Mouse (Mus musculus): ENCODE data around the gene Dnajc12. TPM values are rescaled to one million over a fixed set of nuclear protein-coding genes. Genes with fewer than 3 reads are reported as not detected.
A peak's percentile ranks its signal among the peaks of the same experiment; 100 is the strongest.

The Dnajc12 gene
- total and polyA plus RNA-seq, 3 experiments = 0.83 to 3.7 (median 1.5) TPM

DNA sequence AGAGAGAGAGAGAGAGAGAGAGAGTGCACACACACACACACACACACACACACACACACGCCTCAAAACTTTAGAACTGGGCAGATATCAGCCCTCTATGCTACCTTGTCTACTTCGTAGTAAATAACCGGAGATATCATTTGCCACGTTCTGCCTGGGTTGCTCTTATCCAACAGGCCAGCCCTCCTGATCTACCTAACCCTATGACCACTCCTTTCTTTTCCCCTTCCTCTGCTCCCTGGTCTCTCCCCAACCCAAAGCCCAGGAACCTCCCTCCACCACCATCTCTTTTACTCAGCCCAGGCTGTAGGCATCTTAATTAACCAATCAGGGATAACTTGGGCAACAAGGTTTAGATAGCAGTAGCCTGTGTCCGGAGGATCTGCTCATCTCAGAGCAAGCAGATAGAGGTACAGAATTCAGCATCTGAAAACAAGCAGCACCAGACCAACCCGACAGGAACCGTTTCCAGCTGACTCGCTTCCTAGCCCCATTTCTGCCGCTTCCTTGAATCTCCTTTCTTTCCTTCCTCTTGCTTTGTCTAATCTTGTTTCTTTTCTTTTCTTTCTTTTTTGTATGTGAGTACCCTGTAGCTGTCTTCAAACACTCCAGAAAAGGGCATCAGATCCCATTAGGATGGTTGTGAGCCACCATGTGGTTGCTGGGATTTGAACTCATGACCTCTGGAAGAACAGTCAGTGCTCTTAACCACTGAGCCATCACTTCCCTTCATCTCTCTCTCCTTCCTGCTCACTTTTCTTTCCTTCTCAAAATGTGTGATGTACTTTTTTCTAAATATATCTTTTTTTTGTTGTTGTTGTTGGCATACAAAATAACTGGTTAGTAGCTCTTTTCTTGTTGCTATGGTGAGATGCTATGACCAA is 41.6 kb downstream of the Dnajc12 start:
- dilution Hi-C loops (cut with MboI; ENCODE audit: extremely low pct_ligation_motif_present, extremely low pct_unique_long_range_greater_than_20kb, low sequenced_read_pairs) (no loop called here), in situ Hi-C loops (cut with MboI; ENCODE audit: low pct_ligation_motif_present, low pct_unique_long_range_greater_than_20kb, low sequenced_read_pairs) (no loop called here)
- Histone ChIP-seq H3K27me3 (replicated peaks) (no peaks in the 10 kb centered on the region), H3K9me3 (replicated peaks; ENCODE audit: low read length) (no peaks in the 10 kb centered on the region), H3K9ac (ENCODE audit: insufficient read depth, low read depth) (no peak overlapping the region), H3K36me3 (replicated peaks in 1 of 2; ENCODE audit: control insufficient read depth in 1 of 2, insufficient read depth in 1 of 2, low read length in 1 of 2) (no peaks in the 10 kb centered on the region), H3K4me1 (ENCODE audit: control insufficient read depth in 1 of 2, insufficient read depth in 2 of 2) (peaks cover 0 to 23% of the 10 kb centered on the region in 2 experiments; a peak in 3 of 4 replicates), H3K79me2 (replicated peaks; ENCODE audit: control insufficient read depth, extremely low read depth, insufficient read depth, poor library complexity, severe bottlenecking) (no peaks in the 10 kb centered on the region), H3K27ac (ENCODE audit: insufficient read depth, low read depth) (no peak overlapping the region), H3K4me3 (replicated peaks in 1 of 3; ENCODE audit: low read depth in 2 of 3, low read length in 2 of 3, poor library complexity in 1 of 3) (no peak overlapping the region), H3K4me2 (ENCODE audit: insufficient read depth, low read depth, poor library complexity, severe bottlenecking) (no peak overlapping the region)
- no peak for DNase-seq (ENCODE audit: extremely low read depth)
- TF ChIP-seq TBP (conservative IDR thresholded peaks at IDR 0.05; ENCODE audit: low read depth, low read length) (no peak), SIN3A (IDR thresholded peaks at IDR 0.05; ENCODE audit: low read length) (no peak), CHD1 (IDR thresholded peaks at IDR 0.05; ENCODE audit: low read depth, low read length) (no peak)

- Histone ChIP-seq H3K27me3 (replicated peaks) (no peaks in the 10 kb centered on the region), H3K9ac (ENCODE audit: insufficient read depth, low read depth) (no peak overlapping the region), H3K4me2 (ENCODE audit: insufficient read depth, low read depth, poor library complexity, severe bottlenecking) (no peak overlapping the region; the same call in 1 of the 2 replicates), H3K36me3 (replicated peaks in 1 of 2; ENCODE audit: control insufficient read depth in 1 of 2, insufficient read depth in 1 of 2, low read length in 1 of 2) (no peaks in the 10 kb centered on the region), H3K4me3 (replicated peaks in 1 of 3; ENCODE audit: low read depth in 2 of 3, low read length in 2 of 3, poor library complexity in 1 of 3) (no peak overlapping the region), H3K4me1 (ENCODE audit: control insufficient read depth in 1 of 2, insufficient read depth in 2 of 2) (peaks cover 0 to 22% of the 10 kb centered on the region in 2 experiments; a peak in 3 of 4 replicates), H3K9me3 (replicated peaks; ENCODE audit: low read length) (no peaks in the 10 kb centered on the region), H3K27ac (ENCODE audit: insufficient read depth, low read depth) (no peak overlapping the region), H3K79me2 (replicated peaks; ENCODE audit: control insufficient read depth, extremely low read depth, insufficient read depth, poor library complexity, severe bottlenecking) (no peaks in the 10 kb centered on the region)
- in situ Hi-C loops (cut with MboI; ENCODE audit: low pct_ligation_motif_present, low pct_unique_long_range_greater_than_20kb, low sequenced_read_pairs) (no loop called here), dilution Hi-C loops (cut with MboI; ENCODE audit: extremely low pct_ligation_motif_present, extremely low pct_unique_long_range_greater_than_20kb, low sequenced_read_pairs) (no loop called here)
- DNase-seq (ENCODE audit: extremely low read depth) = peak; percentile 57
- peak; percentile 59 for TF ChIP-seq MAX (IDR thresholded peaks at IDR 0.05; ENCODE audit: low read length)
- peak; percentile 83 for TF ChIP-seq ZNF384 (IDR thresholded peaks at IDR 0.05; ENCODE audit: low read depth, low read length)
- 0 out of 2 replicates have a peak, but pooled peaks have one; percentile 22 for TF ChIP-seq HCFC1 (IDR thresholded peaks at IDR 0.05; ENCODE audit: low read depth, low read length)
- peak; percentile 46 for TF ChIP-seq SMC3 (IDR thresholded peaks at IDR 0.05; ENCODE audit: low read depth, low read length)
- peak; percentile 48 for TF ChIP-seq RAD21 (IDR thresholded peaks at IDR 0.05; ENCODE audit: low read depth, low read length)
- no peak for TF ChIP-seq PAX5 (IDR thresholded peaks at IDR 0.05; ENCODE audit: low read length)
- no peak for TF ChIP-seq KAT2A (IDR thresholded peaks at IDR 0.05; ENCODE audit: insufficient replicate concordance, low read length)
- TF ChIP-seq SIN3A (IDR thresholded peaks at IDR 0.05; ENCODE audit: low read length) = no peak
- TF ChIP-seq CTCF (conservative IDR thresholded peaks at IDR 0.05 in 1 of 2, IDR thresholded peaks at IDR 0.05 in 1 of 2; ENCODE audit: low read depth in 2 of 2, low read length in 2 of 2) = peak in 1 of 2 experiments; percentile 80; a peak in 2 of 4 replicates
- TF ChIP-seq MYC (IDR thresholded peaks at IDR 0.05; ENCODE audit: low read depth, low read length) = peak; percentile 91
- 0 out of 2 replicates have a peak, but pooled peaks have one; percentile 29 for TF ChIP-seq TCF12 (IDR thresholded peaks at IDR 0.05; ENCODE audit: low read depth, low read length)
- peak; percentile 73 for TF ChIP-seq ELF1 (IDR thresholded peaks at IDR 0.05; ENCODE audit: low read depth, low read length)
Observed at GRCm38 (mm10) chr10:63424475-63424814, 42.2 kb downstream of the Dnajc12 start.

Measured in CH12.LX (cell line).